Mouse (Mus musculus) midbrain, embryonic 11.5 days (tissue): ENCODE results near the gene Grip1. TPM values are rescaled to one million over a fixed set of nuclear protein-coding genes. Genes with fewer than 3 reads are reported as not detected.
A peak's percentile ranks its signal among the peaks of the same experiment; 100 is the strongest.

Source experiments
- ATAC-seq: fragments of 200-750 bp; cut with Nextera tagmentation; 2 replicates; pipeline ENCODE4 v1.8.0; 2017; ENCODE audit warnings: moderate TSS enrichment, moderate library complexity; ENCODE audit not compliant: low FRiP score
- DNase-seq: peaks from one replicate; pipeline ENCODE4 v3.0.0; 2015; ENCODE audit warnings: low spot score; ENCODE audit errors: missing footprints
- H3K27ac ChIP-seq: fragments of 300-500 bp; sonication (generic); 2 replicates; pipeline ENCODE4 v1.5.1; 2014; ENCODE audit warnings: low read depth, low read length
- H3K27me3 ChIP-seq: fragments of 300-500 bp; sonication (generic); 2 replicates; pipeline ENCODE4 v1.6.1; 2014; ENCODE audit warnings: mild to moderate bottlenecking, low read length, moderate library complexity, mixed read lengths; ENCODE audit not compliant: control insufficient read depth, insufficient read depth
- H3K36me3 ChIP-seq: fragments of 300-500 bp; sonication (generic); 2 replicates; pipeline ENCODE4 v1.6.1; 2014; ENCODE audit warnings: mild to moderate bottlenecking, low read length, moderate library complexity, mixed read lengths; ENCODE audit not compliant: control insufficient read depth, insufficient read depth
- H3K4me1 ChIP-seq: fragments of 300-500 bp; sonication (generic); 2 replicates; pipeline ENCODE4 v1.6.1; 2014; ENCODE audit warnings: low read length; ENCODE audit not compliant: control insufficient read depth, insufficient read depth
- H3K4me2 ChIP-seq: fragments of 300-500 bp; sonication (generic); 2 replicates; pipeline ENCODE4 v1.6.1; 2014; ENCODE audit warnings: mild to moderate bottlenecking, moderate library complexity
- H3K4me3 ChIP-seq: fragments of 300-500 bp; sonication (generic); 2 replicates; pipeline ENCODE4 v1.5.1; 2014; ENCODE audit warnings: low read depth, low read length
- H3K9ac ChIP-seq: fragments of 300-500 bp; sonication (generic); 2 replicates; pipeline ENCODE4 v1.6.1; 2014; ENCODE audit warnings: low read length
- H3K9me3 ChIP-seq: fragments of 300-500 bp; sonication (generic); 2 replicates; pipeline ENCODE4 v1.6.1; 2016; ENCODE audit warnings: low read length; ENCODE audit not compliant: control insufficient read depth
- WGBS: fragments of 180-500 bp; shearing (Covaris S2); extraction: QIAGEN DNeasy Blood & Tissue Kit; methylation state at CpG from one replicate; pipeline ENCODE4 v1.1.7; 2014; 5-methylcytosine and 5-hydroxymethylcytosine counted together
- polyA plus RNA-seq: library from polyadenylated mRNA; unstranded; fragments of >200 nt; fragmentation: Nextera tagmentation; extraction: Ambion mirVana; gene quantifications from 2 replicates; pipeline ENCODE4 v1.2.1, GENCODE M21; 2014

The Grip1 gene
- polyA plus RNA-seq, 1 experiment from 2014 or later, result 8.5 TPM

GRCm38 (mm10) chr10:119805082-119805481 is 351.5 kb downstream of the Grip1 start:
- DNase-seq (no peak), ATAC-seq (no peak)
- no peaks in the 10 kb centered on the region for H3K36me3 ChIP-seq
- no peaks in the 10 kb centered on the region for H3K27me3 ChIP-seq
- H3K4me2 ChIP-seq, result no peak overlapping the region
- H3K27ac ChIP-seq, result no peak overlapping the region
- WGBS, result 88% methylated on average over 7 of the region's 7 CpGs
- H3K9ac ChIP-seq, result no peak overlapping the region
- H3K4me1 ChIP-seq, result peaks cover 5% of the 10 kb centered on the region; the same call in 1 of the 2 replicates
- no peak overlapping the region for H3K4me3 ChIP-seq
- no peaks in the 10 kb centered on the region for H3K9me3 ChIP-seq

- ATAC-seq, result no peak
- Histone ChIP-seq H3K4me2 (no peak overlapping the region), H3K4me1 (peaks cover 5% of the 10 kb centered on the region; the same call in 1 of the 2 replicates), H3K9ac (no peak overlapping the region), H3K36me3 (no peaks in the 10 kb centered on the region), H3K27me3 (no peaks in the 10 kb centered on the region), H3K9me3 (no peaks in the 10 kb centered on the region), H3K27ac (no peak overlapping the region; the same call in 1 of the 2 replicates), H3K4me3 (no peak overlapping the region)
- no peak for DNase-seq
- WGBS, result 49% methylated on average over 8 of the region's 8 CpGs
Measured at GRCm38 (mm10) chr10:119806151-119806550, 352.5 kb downstream of the Grip1 start.

- DNase-seq, result no peak
- H3K27ac ChIP-seq, result no peak overlapping the region
- H3K4me2 ChIP-seq, result no peak overlapping the region
- peaks cover 5% of the 10 kb centered on the region; the same call in 1 of the 2 replicates for H3K4me1 ChIP-seq
- WGBS, result 88% methylated on average over 5 of the region's 5 CpGs
- no peaks in the 10 kb centered on the region for H3K27me3 ChIP-seq
- no peak overlapping the region for H3K4me3 ChIP-seq
- ATAC-seq, result no peak
- H3K9ac ChIP-seq, result no peak overlapping the region
- no peaks in the 10 kb centered on the region for H3K9me3 ChIP-seq
- no peaks in the 10 kb centered on the region for H3K36me3 ChIP-seq
Measured at GRCm38 (mm10) chr10:119808384-119808783, 354.8 kb downstream of the Grip1 start.

GRCm38 (mm10) chr10:119814087-119814486 is 360.5 kb downstream of the Grip1 start:
- Histone ChIP-seq H3K27me3 (no peaks in the 10 kb centered on the region), H3K4me1 (peaks cover 11% of the 10 kb centered on the region), H3K4me3 (no peak overlapping the region), H3K27ac (no peak overlapping the region), H3K36me3 (no peaks in the 10 kb centered on the region), H3K4me2 (no peak overlapping the region), H3K9ac (no peak overlapping the region), H3K9me3 (no peaks in the 10 kb centered on the region)
- no peak for ATAC-seq
- 73% methylated on average over 4 of the region's 4 CpGs for WGBS
- no peak for DNase-seq

GRCm38 (mm10) chr10:119816001-119816400 is 362.4 kb downstream of the Grip1 start:
- Histone ChIP-seq H3K4me3 (no peak overlapping the region), H3K9me3 (no peaks in the 10 kb centered on the region), H3K9ac (no peak overlapping the region), H3K4me2 (no peak overlapping the region), H3K27me3 (no peaks in the 10 kb centered on the region), H3K36me3 (no peaks in the 10 kb centered on the region), H3K4me1 (peaks cover 22% of the 10 kb centered on the region), H3K27ac (no peak overlapping the region)
- DNase-seq (no peak), ATAC-seq (no peak)
- WGBS, result 71% methylated on average over 5 of the region's 5 CpGs

GRCm38 (mm10) chr10:119818381-119818780 is 364.8 kb downstream of the Grip1 start:
- ATAC-seq, result peak; percentile 73
- no peak overlapping the region for H3K9ac ChIP-seq
- H3K36me3 ChIP-seq, result no peaks in the 10 kb centered on the region
- H3K27me3 ChIP-seq, result no peaks in the 10 kb centered on the region
- peaks cover 22% of the 10 kb centered on the region for H3K4me1 ChIP-seq
- no peaks in the 10 kb centered on the region for H3K9me3 ChIP-seq
- no peak overlapping the region for H3K4me3 ChIP-seq
- DNase-seq, result no peak
- no peak overlapping the region for H3K4me2 ChIP-seq
- no peak overlapping the region; the same call in 1 of the 2 replicates for H3K27ac ChIP-seq
- 32% methylated on average over 5 of the region's 5 CpGs for WGBS

- no peaks in the 10 kb centered on the region for H3K36me3 ChIP-seq
- WGBS, result 31% methylated on average over 17 of the region's 17 CpGs
- peak overlapping the region; percentile 4; the same call in 1 of the 2 replicates for H3K4me3 ChIP-seq
- peak overlapping the region; percentile 57 for H3K27ac ChIP-seq
- no peaks in the 10 kb centered on the region for H3K27me3 ChIP-seq
- H3K9ac ChIP-seq, result peak overlapping the region; percentile 36
- H3K9me3 ChIP-seq, result no peaks in the 10 kb centered on the region
- H3K4me2 ChIP-seq, result peak overlapping the region; percentile 33
- ATAC-seq (peak; percentile 51), DNase-seq (no peak)
- H3K4me1 ChIP-seq, result peaks cover 24% of the 10 kb centered on the region
Measured at GRCm38 (mm10) chr10:119819102-119819681, 365.6 kb downstream of the Grip1 start.

- Histone ChIP-seq H3K27me3 (no peaks in the 10 kb centered on the region), H3K4me1 (peaks cover 26% of the 10 kb centered on the region), H3K9ac (peak overlapping the region; percentile 36; the same call in 1 of the 2 replicates), H3K9me3 (no peaks in the 10 kb centered on the region), H3K27ac (peak overlapping the region; percentile 57), H3K4me2 (peak overlapping the region; percentile 33), H3K36me3 (no peaks in the 10 kb centered on the region), H3K4me3 (peak overlapping the region; percentile 4; the same call in 1 of the 2 replicates)
- ATAC-seq (no peak), DNase-seq (no peak)
- 43% methylated on average over 5 of the region's 5 CpGs for WGBS
Measured at GRCm38 (mm10) chr10:119819740-119820139, 366.1 kb downstream of the Grip1 start.

GRCm38 (mm10) chr10:119820428-119820827 is 366.8 kb downstream of the Grip1 start:
- H3K9me3 ChIP-seq, result no peaks in the 10 kb centered on the region
- peaks cover 26% of the 10 kb centered on the region for H3K4me1 ChIP-seq
- no peak overlapping the region for H3K4me3 ChIP-seq
- H3K36me3 ChIP-seq, result no peaks in the 10 kb centered on the region
- DNase-seq, result no peak
- H3K27me3 ChIP-seq, result no peaks in the 10 kb centered on the region
- 77% methylated on average over 4 of the region's 4 CpGs for WGBS
- no peak overlapping the region for H3K9ac ChIP-seq
- no peak overlapping the region for H3K27ac ChIP-seq
- H3K4me2 ChIP-seq, result no peak overlapping the region
- no peak for ATAC-seq
